Mouse (Mus musculus) cerebellum, adult 11-12 months (tissue): ENCODE measurements around the gene Sec31a.

Experiments
- DNase-seq: peaks from one replicate; pipeline ENCODE4 v3.0.0; 2022

The Sec31a gene

DNA sequence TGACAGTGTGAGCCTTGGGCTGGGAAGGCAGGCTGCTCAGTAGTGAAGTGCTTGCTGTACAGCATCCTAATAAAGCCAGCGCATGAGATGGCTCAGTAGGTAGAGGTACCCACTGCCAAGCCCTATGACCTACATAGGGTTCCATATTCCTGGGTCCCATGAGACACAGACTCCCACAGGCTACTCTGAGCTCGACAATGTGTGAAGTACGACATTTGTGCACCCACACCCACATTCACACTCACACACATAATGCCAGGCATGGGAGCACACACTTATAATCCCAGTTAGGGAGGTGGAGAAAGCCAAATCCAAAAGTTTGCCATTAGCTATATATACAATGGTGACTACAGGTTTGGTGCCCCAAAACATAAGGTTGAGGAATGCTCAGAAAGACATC, 19.3 kb downstream of the Sec31a start:
- DNase-seq, result no peak

GRCm38 (mm10) chr5:100393681-100394080, 22.4 kb downstream of the Sec31a start:
- DNase-seq, result no peak

- DNase-seq, result no peak
These were observed 23.5 kb downstream of the Sec31a start for GRCm38 (mm10) chr5:100392436-100392955.

- DNase-seq, result no peak
These were observed 32.1 kb downstream of the Sec31a start for GRCm38 (mm10) chr5:100383782-100384510.

- DNase-seq, result no peak
These were observed 34.9 kb downstream of the Sec31a start for GRCm38 (mm10) chr5:100381094-100381493.

DNA sequence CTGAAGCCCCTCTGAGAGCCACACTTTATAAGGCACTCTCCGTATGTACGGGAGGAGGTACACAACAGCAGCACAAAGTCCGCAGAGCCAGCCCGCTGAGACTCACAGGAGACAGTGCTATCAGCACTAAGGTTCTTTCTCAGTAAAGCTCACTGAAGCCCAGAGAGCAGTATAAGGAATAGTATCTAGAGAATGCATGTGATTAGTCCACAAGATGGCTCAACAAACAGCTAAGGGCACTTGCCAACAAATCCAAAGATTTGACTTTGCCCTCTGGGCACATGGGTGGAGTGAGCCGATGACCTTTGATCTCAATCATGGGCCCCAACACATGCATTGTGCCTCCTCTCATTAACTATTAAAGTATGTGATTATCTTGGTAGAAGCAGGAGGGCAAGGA, 35.8 kb downstream of the Sec31a start:
- no peak for DNase-seq

GRCm38 (mm10) chr5:100378981-100379380, 37.1 kb downstream of the Sec31a start:
- no peak for DNase-seq

DNA sequence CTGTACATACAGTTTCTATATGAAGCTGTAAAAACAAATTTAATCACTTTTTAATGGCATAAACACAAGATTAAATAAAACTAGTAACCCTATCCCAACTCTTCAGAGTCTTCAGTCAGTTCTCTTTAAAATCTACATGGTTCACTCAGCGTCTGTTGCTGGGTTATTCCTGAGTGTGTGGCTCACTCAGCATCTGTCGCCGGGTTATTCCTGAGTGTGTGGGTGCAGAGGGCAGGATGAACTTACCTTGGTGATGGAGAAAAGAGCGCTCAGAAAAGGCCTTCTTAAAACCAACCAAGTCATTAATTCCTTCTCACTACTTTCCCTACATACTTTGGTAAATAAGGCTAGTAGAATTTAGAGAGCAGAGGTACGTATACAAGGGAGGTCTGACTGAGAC, 37.8 kb downstream of the Sec31a start:
- DNase-seq, result no peak

- DNase-seq, result no peak
These were observed 38.7 kb downstream of the Sec31a start for GRCm38 (mm10) chr5:100377376-100377775.

DNA sequence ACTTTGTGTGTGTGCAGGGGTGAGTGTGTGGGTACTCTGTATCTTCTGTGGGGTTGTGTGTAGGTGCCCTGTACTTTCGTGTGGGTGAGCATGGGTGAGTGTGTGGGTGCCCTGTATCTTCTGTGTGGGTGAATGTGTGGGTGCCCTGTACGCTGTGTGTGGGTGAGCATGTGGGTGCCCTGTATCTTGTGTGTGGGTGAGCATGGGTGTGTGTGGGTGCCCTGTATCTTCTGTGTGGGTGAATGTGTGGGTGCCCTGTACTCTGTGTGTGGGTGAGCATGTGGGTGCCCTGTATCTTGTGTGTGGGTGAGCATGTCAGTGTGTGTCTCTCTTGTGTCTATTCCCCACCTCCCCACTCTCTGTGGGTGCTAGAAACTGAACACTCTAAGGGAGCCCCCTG, 41.3 kb downstream of the Sec31a start:
- no peak for DNase-seq

GRCm38 (mm10) chr5:100373952-100374351, 42.1 kb downstream of the Sec31a start:
- DNase-seq, result peak; percentile 22

DNA sequence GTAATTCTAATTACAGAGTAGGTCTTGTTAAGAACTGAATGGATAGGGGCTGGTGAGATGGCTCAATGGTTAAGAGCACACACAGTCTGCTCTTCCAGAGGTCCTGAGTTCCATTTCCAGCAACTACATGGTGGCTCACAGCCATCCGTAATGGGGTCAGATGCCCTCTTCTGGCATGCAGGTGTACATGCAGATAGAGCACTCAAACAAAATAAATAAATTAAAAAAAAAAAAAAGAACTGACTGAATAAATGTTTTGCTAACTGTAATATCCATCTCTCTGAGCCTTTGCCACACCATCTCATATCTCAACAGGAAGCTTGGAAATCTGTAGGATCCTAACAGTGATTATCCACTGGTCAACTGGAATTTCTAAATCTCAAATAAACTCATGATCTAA, 45.1 kb downstream of the Sec31a start:
- no peak for DNase-seq

DNA sequence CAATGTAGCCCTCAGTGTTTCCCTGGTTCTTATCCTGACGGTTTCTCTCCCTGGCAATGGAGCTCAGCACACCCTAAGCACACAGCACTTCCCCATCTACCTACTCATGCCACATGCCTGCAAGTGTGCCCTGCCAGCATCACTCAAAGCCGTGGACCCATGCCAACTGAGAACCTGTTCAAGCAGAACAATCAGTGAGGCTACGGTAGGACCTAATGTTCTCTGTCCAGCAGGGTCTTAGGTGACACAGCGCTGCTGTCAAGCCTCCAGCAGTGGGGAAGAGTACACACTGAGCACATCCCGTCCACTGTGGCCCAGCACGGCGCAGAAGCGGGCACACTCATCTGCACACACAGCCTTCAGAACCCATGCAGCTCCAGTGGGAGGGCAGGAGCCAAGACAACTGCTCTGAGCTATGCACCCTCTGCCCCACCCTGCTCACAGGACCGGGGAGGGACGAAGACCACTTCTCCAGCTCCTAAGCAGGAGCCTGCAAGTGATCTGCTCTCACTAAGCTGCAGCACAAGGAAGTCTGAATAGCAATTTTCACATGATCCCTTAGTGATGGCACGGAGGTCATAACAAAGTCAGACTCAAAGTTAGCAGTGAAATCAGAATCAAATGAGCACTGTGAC, 46.1 kb downstream of the Sec31a start:
- DNase-seq, result peak; percentile 84

DNA sequence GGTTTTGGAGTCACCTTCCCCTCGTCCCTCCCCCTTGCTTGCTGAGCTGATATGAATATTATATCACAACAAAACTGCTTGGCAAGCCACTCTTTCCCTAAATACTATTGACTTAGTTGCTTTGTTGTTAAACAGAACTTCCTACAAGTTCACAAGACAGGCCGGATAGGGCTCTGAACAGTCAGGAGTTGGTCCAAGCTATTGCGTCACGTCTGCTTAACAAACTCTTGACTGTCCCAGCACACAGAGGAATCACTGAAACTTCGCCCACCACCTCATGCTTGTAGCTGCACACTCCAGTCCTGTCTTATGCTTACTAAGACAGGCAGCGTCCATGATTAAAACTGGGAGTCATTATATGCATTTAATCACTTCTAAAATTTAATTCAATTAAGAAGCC, 46.9 kb downstream of the Sec31a start:
- DNase-seq, result no peak

DNA sequence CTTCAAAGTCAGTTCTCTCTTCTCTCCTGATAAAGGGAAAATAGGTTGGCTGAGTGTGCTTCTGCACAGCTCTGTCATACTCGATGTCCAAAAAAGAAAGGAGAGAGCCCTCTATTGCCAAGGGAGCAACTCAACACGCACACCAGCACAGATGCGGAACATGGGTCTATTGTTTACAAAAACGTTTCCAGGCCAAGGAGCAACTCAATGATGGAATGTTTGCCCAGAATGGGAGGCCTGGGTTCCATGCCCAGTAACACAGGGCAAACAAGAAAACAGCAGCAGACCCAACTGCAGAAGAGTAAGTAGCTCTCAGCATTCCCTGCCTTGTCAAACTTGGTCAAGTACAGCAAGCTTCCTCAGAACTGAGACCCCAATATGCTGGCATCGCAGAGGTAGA, 47.5 kb downstream of the Sec31a start:
- DNase-seq, result no peak

DNA sequence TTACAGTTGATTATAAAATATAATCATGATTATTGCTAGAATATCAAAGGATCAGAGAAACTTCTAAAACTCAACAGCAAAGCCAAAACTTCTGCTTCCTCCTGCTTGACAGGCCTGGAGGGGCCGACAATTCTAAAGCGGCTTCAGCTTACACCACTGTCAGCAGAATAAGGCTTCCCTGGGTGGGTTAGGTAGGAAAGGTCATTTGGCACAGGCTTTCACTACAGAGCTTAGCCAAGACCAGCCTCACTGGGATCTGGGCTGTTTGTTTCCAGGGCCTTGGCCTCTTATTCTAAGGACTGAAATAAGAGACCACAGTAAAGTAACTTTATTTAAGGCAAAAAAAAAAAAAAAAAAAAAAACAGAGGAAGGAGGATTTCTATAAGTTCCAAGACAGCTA, 49.0 kb downstream of the Sec31a start:
- no peak for DNase-seq

- DNase-seq, result no peak
These were observed 55.7 kb downstream of the Sec31a start for GRCm38 (mm10) chr5:100360296-100360695.

DNA sequence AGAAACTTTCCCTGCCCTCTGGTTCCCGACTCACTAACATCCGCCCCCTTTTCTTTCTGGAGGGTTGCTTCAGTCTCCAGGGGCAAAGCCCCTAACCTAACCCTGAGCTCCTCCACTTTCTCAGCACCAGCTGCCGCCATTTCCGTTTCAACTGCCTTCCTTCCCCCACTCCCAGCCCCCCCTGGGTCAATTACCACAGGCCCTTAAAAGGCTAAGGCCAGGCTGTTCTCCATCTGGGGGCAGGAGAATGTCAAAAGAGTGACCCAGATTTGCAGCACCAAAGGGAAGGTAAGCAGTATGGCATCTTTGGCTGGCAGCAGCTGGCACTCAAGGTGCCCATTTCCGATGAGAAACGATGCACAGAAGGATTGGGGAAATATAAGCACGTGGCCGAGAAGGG, 57.7 kb downstream of the Sec31a start:
- peak; percentile 15 for DNase-seq

GRCm38 (mm10) chr5:100354644-100355043, 61.4 kb downstream of the Sec31a start:
- no peak for DNase-seq

DNA sequence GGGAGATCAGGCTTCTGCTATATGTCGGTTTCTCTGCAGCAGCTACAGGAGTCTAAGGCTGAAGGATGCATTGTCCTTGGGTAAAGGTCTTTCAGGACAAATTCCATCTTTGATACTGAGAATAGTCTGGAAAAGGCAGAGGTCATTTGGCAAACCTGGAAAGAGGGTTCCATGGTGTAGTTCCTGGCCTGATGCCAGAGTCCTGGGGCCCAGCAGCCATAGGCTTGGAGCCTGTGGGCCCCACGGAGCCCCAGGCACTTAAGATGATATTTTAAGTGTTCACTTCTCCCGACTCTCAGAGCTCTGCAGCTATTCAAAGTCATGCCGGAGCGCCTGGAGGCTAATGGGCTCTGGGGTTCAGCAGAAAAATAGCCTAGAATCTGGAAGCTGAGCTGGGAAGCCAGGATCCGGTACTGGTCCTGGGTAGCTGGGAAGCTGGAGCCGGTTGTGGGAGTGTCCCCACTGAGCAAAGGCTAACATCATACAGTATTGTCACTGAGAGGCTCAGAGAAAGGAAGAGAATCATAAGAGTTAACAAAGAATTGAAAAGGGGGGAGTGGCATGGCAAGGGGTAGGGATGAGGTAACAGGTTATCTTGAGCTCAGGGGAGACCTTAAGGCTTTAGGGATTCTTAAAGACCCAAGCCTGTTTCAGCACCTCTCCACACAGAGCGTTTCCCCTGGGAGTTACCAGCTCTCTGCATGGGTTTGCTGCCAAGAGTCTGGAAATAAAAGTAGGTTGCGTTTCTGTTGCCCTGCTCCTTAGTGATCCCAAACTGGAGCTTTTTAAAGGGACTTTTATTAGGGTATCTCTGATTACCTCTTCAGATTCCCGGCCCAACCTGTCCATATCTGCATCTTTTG, 62.8 kb downstream of the Sec31a start:
- DNase-seq, result no peak

DNA sequence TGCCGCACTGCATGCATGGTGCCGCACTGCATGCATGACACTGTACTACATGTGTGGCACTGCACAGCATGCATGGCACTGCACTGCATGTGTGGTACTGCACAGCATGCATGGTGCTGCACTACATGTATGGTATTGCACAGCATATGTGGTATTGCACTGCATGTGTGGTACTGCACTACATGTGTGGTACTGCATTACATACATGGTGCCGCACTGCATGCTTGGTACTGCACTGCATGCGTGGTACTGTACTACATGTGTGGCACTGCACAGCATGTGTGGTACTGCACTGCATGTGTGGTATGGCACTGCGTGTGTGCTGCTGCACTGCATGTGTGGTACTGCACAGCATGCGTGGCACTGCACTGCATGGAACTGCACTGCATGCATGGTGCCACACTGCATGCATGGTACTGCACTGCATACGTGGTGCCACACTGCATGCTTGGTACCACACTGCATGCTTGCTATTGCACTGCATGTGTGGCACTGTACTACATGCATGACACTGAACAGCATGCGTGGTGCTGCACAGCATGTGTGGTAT, 65.1 kb downstream of the Sec31a start:
- no peak for DNase-seq

- no peak for DNase-seq
These were observed 66.5 kb downstream of the Sec31a start for GRCm38 (mm10) chr5:100349287-100350215.
